Mouse (Mus musculus): Measurements from ENCODE around the gene Pmm2.

The Pmm2 gene

GRCm38 (mm10) chr16:8685087-8685486 lies 47.6 kb downstream of the Pmm2 start:
- no peak for DNase-seq

- peak; percentile 75 for DNase-seq
These were observed 48.8 kb downstream of the Pmm2 start for GRCm38 (mm10) chr16:8686121-8686870.

- DNase-seq: no peak
These were observed 49.5 kb downstream of the Pmm2 start for GRCm38 (mm10) chr16:8686871-8687535.

DNA sequence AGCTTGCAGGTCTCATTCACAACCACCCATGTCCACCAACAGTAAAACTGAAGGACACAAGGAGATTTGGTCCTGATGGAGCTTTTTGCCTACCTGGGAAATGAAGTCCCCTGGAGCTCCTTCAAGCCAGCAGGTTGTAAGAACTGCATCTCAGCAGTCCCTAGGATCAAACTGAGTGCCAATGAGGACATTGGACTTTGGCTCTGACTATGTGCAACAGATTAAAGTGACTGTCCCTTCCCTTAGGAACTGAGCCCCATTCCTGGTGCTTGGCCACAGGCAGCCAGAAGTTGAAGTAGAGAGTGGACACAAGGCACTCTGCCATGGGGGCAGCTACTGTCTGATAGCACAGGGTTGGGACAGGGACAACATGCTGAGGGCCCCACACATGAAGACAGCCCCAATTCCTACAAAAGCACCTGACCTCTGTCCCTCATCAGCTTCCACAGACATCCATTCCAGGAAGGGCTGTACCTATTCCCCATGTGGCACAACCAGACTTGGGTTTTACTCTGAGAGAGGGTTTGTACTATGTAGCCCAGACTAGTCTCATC lies 50.2 kb downstream of the Pmm2 start:
- DNase-seq: no peak

DNA sequence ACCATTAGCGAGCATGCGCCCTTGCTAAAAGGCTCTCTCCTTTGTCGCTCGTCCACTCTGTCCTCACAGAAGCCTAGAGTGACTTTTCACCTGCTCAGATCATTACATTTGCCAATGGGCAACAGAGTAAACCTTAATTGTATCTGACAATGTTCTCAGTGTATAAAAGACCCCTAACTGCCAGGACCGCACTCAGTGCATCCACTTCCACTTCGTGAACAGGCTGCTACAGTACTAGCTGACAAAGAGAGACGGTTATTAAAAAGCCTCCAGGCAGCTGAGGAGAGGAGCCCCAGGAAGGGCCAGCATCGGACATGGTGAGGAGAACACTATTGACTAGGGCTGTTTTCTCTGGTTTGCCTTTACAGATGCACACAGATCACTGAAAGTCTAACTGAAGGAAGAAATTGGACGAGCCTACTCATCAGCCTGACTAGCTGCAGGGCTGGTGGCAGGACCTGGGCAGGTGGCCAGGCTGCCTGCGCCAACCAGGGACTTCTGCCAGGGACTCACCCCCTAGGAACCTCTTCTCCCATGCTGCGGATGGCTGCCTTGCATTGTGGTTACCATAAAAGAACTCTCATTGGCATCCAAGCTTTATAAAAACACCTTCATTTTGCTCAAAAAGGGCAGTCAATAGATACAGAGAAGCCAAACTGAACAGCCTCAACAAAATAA lies 52.6 kb downstream of the Pmm2 start:
- DNase-seq: no peak

- DNase-seq: no peak
These were observed 53.7 kb downstream of the Pmm2 start for GRCm38 (mm10) chr16:8691206-8691605.

DNA sequence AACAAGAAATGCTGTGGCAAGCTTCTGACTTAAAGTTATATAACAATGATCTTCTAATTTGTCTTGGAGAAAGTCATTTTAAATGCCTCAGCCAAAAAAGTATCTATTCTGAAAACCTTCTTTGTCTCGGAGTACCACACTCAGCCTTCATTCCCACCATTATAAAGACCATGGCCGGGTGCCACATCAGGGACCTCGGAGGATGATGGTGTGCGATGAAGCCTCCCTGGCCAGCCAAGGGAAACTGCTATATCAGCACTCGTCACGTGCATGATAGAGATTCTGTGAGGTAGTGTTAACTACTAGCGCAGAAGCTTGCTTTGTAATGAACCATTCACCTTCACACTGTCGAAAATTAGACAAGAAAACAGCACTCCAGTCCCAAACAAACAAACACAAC lies 62.1 kb downstream of the Pmm2 start:
- no peak for DNase-seq

DNA sequence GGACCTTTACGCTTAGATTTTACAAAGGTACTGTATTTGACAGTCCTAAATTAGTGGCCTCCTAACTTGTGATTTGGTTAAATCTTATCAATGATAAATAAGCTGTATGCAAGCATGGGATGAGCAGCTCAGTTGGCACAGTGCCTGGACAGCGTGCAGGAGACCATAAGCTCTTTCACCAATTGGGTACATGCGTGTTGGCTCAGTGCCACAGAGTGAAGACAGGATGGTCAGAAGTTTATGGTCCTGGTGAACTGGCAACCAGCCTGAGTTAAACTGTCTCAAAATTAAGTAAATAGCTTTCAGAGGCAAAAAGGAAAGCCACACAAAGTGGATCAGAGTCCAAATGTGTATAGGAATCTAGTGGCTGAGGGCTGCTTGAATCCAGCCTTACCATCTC lies 63.1 kb downstream of the Pmm2 start:
- DNase-seq: no peak

DNA sequence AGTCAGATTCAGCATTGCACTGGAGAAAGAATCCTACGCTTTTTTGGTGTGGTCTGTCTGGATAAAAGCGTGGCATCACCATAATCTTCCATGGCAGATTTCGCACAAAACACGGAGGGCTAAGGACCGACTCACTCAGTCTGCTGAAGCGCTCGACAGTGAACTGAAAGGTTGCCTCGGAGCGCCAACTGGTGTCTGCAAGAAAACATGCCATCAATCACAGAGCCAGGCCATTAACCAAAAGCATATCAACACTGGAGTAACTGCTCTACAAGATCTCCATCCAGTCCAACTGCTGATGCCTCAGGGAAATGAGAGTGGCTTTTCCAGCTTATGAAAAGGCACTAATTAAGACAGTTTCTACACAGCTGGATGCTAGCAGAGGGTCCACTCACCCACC lies 74.5 kb downstream of the Pmm2 start:
- DNase-seq: peak; percentile 23

All from layer of hippocampus, adult 9-11 months (tissue).